Mouse (Mus musculus): ENCODE results near the gene Glod4.

- TF ChIP-seq CTCF (IDR thresholded peaks at IDR 0.05; ENCODE audit: low read depth) (no peak), EP300 (optimal IDR thresholded peaks at IDR 0.05) (peak; percentile 14)
Measured at GRCm38 (mm10) chr11:76178726-76179494, 64.6 kb downstream of the Glod4 start.
